Mouse (Mus musculus): ENCODE data around the gene Lin54.

GRCm38 (mm10) chr5:100546294-100547080, 46.0 kb upstream of the Lin54 start:
- peak; percentile 75 for TF ChIP-seq CTCF (IDR thresholded peaks at IDR 0.05; ENCODE audit: low read depth)
- no peak for TF ChIP-seq EP300 (optimal IDR thresholded peaks at IDR 0.05)
